Mouse (Mus musculus): ENCODE results near the gene Fxyd5.
A peak's percentile ranks its signal among the peaks of the same experiment; 100 is the strongest.

Fxyd5 gene

DNA sequence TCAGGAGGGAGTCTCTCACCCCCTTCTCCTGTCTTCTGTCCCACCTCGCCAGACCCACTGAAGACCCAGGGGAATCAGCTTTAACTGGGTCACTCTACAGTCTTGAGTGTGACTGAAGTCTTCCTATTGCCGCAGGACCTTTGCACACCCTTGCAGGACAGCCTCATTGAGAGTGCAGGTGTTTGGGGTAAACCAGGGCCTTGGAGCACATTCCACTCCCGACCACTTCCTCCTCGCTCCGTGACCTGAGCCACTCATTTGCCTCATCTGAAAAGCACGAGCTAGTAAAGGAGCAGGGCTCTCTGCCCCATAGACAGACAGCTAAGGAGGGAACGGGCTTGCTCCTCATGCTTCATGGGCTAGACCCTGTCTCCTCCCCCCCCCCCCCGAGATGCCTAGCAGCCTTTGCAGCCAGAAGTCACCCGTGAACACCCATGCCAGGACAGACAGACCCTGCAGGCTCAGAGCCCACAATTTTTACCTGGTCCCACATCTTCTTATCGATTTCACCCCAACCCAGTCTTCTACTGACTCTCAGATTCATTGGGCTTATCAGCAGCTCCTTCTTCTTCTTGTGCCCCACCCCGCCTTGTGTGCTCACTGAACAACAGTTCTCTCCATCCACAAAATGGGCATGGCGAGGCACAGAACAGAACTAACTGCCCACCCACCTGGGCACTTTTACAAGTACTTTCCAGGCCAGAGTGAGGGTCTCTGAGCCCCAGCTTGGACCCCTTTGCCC is 1.8 kb downstream of the Fxyd5 start:
- DNase-seq (ENCODE audit: low spot score): no peak

DNA sequence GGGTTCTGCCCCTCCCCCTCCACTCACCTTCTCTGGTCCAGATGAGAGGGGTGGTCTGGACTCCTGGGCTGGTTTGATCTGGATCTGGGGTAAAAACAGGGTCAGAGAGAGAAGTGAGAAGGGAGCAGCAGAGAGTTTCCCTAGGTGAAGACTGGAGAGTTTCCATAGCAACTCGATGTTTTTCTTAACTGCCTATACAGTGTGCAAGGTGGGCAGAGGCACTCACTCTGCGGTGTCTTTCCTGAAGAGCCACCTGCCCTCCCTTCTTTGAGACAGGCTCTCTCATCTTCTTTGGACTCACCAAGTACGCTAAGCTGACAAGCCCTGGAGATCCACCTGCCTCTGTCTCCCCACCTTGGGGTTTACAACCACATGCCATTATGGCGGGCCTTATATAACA is 3.3 kb downstream of the Fxyd5 start:
- DNase-seq (ENCODE audit: low spot score): no peak

- DNase-seq (ENCODE audit: low spot score): no peak
These were observed 4.6 kb downstream of the Fxyd5 start for GRCm38 (mm10) chr7:31037675-31038074.

DNA sequence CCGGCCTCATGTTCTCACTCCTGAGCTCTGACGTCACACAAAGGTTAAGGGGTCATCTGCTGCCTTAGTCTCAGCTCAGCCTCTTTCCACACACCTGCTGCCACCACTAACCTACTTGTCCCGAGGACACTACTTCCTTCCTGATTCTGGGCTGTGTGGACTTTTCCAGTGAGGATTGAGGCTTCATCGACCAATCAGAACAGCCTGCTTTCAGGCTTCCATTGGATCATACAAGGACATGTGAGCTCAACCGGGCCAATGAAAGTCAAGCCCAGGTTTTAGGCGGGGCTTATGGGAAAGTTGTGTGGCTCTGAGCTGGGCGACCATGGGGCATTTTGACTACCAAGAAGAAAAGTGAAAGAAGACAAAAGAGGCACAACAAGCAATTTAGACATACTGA is 5.4 kb downstream of the Fxyd5 start:
- no peak for DNase-seq (ENCODE audit: low spot score)

DNA sequence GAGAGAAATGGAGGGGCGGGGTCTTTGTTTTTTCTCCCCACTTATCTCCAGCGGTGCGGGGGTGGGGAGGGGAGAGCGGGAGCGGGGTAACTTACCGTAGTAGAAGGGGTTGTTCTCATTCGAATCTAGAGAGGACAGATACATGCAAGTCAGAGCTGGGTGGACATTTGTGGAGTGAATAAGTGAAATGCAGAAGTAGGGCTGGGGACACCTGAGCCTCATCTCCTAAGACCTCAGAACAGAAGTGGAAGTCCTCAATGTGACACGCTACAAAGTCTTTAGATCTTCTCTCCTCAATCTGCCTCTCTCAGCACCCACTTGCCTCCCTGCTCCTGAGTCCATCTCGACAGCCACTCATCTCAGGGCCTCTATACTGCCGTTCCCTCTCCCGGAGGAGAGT is 7.0 kb downstream of the Fxyd5 start:
- no peak for DNase-seq (ENCODE audit: low spot score)

GRCm38 (mm10) chr7:31034789-31035188 is 7.5 kb downstream of the Fxyd5 start:
- DNase-seq (ENCODE audit: low spot score): no peak

- no peak for DNase-seq (ENCODE audit: low spot score)
These were observed 8.7 kb downstream of the Fxyd5 start for GRCm38 (mm10) chr7:31033409-31034165.

GRCm38 (mm10) chr7:31031731-31032130 is 10.6 kb downstream of the Fxyd5 start:
- DNase-seq (ENCODE audit: low spot score): no peak

DNA sequence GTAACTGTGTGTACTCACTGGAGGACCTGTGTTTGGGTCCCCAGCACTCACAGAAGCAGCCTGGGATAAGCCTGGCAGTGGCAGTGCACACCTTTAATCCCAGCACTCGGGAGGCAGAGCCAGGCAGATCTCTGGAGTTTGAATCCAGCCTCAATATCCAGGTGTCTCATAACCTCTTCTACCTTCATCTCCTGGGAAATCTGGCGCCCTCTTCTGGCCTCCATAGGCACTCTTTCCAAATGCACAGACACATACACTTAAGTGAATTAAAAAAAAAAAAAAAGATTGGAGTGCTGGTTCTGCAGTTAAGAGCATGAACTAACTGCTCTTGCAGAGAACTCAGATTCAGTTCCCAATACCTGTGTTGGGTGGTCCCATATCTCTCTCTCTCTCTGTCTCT is 11.6 kb downstream of the Fxyd5 start:
- DNase-seq (ENCODE audit: low spot score): no peak

GRCm38 (mm10) chr7:31028609-31029008 is 13.7 kb downstream of the Fxyd5 start:
- no peak for DNase-seq (ENCODE audit: low spot score)

- peak; percentile 37 for DNase-seq (ENCODE audit: low spot score)
These were observed 25.0 kb downstream of the Fxyd5 start for GRCm38 (mm10) chr7:31017104-31017901.

GRCm38 (mm10) chr7:31012971-31013370 is 29.3 kb downstream of the Fxyd5 start:
- DNase-seq (ENCODE audit: low spot score): no peak

GRCm38 (mm10) chr7:31008889-31009288 is 33.4 kb downstream of the Fxyd5 start:
- DNase-seq (ENCODE audit: low spot score): peak; percentile 6

DNA sequence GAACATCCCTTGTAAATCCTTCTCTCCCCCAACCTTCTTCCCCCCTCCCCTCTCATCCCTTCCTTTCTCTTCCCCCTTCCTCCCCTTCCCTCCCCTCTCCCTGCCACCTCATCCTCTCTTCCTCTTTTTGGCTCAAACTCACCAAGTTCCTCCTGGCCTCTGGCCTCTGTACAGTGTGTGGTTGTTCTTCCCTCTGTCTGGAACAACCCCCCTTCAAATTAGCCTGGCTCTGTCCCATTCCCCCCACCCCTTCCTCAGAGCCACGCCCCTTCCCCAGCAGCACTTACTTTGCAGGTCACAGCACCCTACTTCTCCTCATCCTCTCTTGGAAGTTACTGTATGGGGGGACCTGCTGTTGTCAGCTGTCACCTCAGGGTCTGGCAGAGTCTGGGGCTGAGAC is 34.1 kb downstream of the Fxyd5 start:
- DNase-seq (ENCODE audit: low spot score): no peak

- no peak for DNase-seq (ENCODE audit: low spot score)
These were observed 34.5 kb downstream of the Fxyd5 start for GRCm38 (mm10) chr7:31007775-31008174.

DNA sequence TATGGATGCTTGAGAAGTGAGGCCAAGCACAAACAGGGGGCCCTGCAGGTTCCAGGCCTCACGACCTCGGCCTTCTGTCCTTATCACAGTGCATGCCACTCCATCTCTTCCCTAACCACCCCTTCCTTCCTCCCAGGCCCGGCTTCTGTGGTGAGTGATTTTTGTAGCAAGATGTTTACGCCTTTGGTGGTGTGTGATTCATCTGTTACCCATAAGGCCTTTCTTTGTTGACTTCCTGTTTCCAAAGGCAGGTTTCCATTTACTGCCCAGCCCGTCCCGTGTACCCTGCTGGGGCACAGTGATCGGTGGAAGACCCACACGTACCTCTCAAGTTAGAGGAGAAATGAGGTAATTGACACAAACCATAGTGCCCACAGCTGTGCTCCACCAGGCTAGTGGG is 39.6 kb downstream of the Fxyd5 start:
- DNase-seq (ENCODE audit: low spot score): no peak

- DNase-seq (ENCODE audit: low spot score): peak; percentile 63
These were observed 41.7 kb downstream of the Fxyd5 start for GRCm38 (mm10) chr7:31000505-31001020.

DNA sequence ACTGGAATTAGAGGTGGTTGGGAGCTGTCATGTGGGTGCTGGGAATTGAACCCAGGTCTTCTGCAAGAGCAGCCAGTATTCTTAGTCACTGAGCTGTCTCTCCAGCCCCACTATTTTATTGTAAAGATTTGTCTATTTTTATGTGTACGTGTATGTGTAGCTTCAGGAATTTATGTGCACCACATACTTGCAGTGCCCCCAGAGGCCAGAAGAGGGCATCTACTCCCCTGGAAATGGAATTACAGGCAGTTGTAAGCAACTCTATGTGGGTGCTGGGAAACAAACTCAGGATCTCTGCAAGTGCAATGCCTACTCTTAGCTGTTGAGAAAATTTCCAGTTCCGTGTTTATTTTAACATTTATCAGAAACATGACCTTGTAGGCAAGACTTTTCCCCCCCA is 45.8 kb downstream of the Fxyd5 start:
- DNase-seq (ENCODE audit: low spot score): no peak

GRCm38 (mm10) chr7:30993986-30994385 is 48.3 kb downstream of the Fxyd5 start:
- no peak for DNase-seq (ENCODE audit: low spot score)

DNA sequence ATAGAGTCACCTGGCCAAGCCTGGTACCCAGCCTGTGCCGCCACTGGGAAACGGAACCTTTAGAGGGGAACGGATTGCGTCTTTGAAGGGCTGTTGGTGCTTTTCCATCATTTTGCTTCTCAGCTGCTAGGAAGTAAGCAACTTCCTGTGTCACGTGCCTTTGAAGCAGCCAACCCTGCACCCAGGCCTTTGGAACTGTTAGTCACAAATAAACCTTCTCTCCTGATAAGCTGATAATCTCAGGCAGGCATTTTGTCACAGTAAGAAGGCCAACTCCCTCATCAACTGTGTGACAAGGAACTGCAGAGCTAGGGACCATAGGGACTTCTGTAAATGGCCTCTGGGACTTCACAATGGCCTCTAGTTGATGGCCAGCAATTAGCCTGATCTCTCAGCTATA is 50.1 kb downstream of the Fxyd5 start:
- no peak for DNase-seq (ENCODE audit: low spot score)

- no peak for DNase-seq (ENCODE audit: low spot score)
These were observed 53.6 kb downstream of the Fxyd5 start for GRCm38 (mm10) chr7:30988519-30989162.

- DNase-seq (ENCODE audit: low spot score): no peak
These were observed 56.9 kb downstream of the Fxyd5 start for GRCm38 (mm10) chr7:30985357-30985756.

Measured in MN1 (cell line).